Mouse (Mus musculus) left cerebral cortex, adult 18-20 months (tissue): ENCODE measurements at regions not wholly inside any gene's neighbourhood (a gene's known extent, or its start where the extent isn't known, plus 50 kb on each side); places are given as distances from the start of the nearest gene placed in this dataset.

Experiments
- DNase-seq, 2 experiments: peaks; one replicate each; pipeline ENCODE4 v3.0.0; 2021 to 2022; ENCODE audit warnings: low spot score in 2 of 2, mixed read lengths in 1 of 2

GRCm38 (mm10) chr11:18581997-18582780 is 436.6 kb downstream of the Meis1 start:
- DNase-seq: no peak

GRCm38 (mm10) chr11:18581078-18581800 is 437.5 kb downstream of the Meis1 start:
- DNase-seq: no peak

- DNase-seq: no peak
Observed at GRCm38 (mm10) chr11:18571557-18572209, 447.1 kb downstream of the Meis1 start.

GRCm38 (mm10) chr11:18563011-18563410 is 455.8 kb downstream of the Meis1 start:
- DNase-seq: no peak

- DNase-seq: no peak
Observed at GRCm38 (mm10) chr11:18558665-18559064, 460.1 kb downstream of the Meis1 start.

GRCm38 (mm10) chr11:18535592-18535857 is 483.3 kb downstream of the Meis1 start:
- no peak for DNase-seq

- no peak for DNase-seq
Observed at GRCm38 (mm10) chr11:18534807-18535591, 483.8 kb downstream of the Meis1 start.

- no peak for DNase-seq
Observed at GRCm38 (mm10) chr11:18531264-18532110, 487.3 kb downstream of the Meis1 start.

- DNase-seq: no peak
Observed at GRCm38 (mm10) chr11:18528568-18528967, 490.2 kb downstream of the Meis1 start.

- DNase-seq: no peak
Observed at GRCm38 (mm10) chr11:18495108-18495757, 523.6 kb downstream of the Meis1 start.

GRCm38 (mm10) chr11:18493981-18494380 is 524.8 kb downstream of the Meis1 start:
- DNase-seq: no peak

- DNase-seq: no peak
Observed at GRCm38 (mm10) chr11:18493086-18493485, 525.7 kb downstream of the Meis1 start.

GRCm38 (mm10) chr11:18489517-18490256 is 529.1 kb downstream of the Meis1 start:
- no peak for DNase-seq

- DNase-seq: no peak
Observed at GRCm38 (mm10) chr11:18478841-18479240, 525.2 kb upstream of the Etaa1 start.

GRCm38 (mm10) chr11:18451271-18451670 is 497.6 kb upstream of the Etaa1 start:
- no peak for DNase-seq

- DNase-seq: no peak
Observed at GRCm38 (mm10) chr11:18448879-18449278, 495.2 kb upstream of the Etaa1 start.

GRCm38 (mm10) chr11:18444600-18444999 is 490.9 kb upstream of the Etaa1 start:
- no peak for DNase-seq

- DNase-seq: no peak
Observed at GRCm38 (mm10) chr11:18444101-18444500, 490.4 kb upstream of the Etaa1 start.

- DNase-seq: no peak
Observed at GRCm38 (mm10) chr11:18443156-18443555, 489.5 kb upstream of the Etaa1 start.
